Mouse (Mus musculus) MEL (cell line): ENCODE results near the gene Alppl2. TPM values are rescaled to one million over a fixed set of nuclear protein-coding genes. Genes with fewer than 3 reads are reported as not detected.

Experiments used
- DNase-seq: peaks from one replicate; pipeline ENCODE4 v3.0.0; 2011; ENCODE audit warnings: low read depth, low spot score
- H3K27ac ChIP-seq: 2 replicates; pipeline ENCODE4 v1.5.1; 2012; ENCODE audit warnings: low read depth, mild to moderate bottlenecking, control low read depth, low read length, moderate library complexity; ENCODE audit not compliant: control insufficient read depth
- H3K27me3 ChIP-seq, 2 experiments: fragments of 150-350 bp in 1 of 2; sonication (generic) in 1 of 2; 2 replicates each; pipeline ENCODE4 v1.6.1; 2012; ENCODE audit warnings: low read length in 2 of 2, mild to moderate bottlenecking in 2 of 2, improper control_type of control experiment in 1 of 2, moderate library complexity in 1 of 2; ENCODE audit not compliant: insufficient read depth in 2 of 2, control insufficient read depth in 1 of 2
- H3K36me3 ChIP-seq, 2 experiments: 2 replicates each; pipeline ENCODE4 v1.6.1; 2012 to 2014; ENCODE audit warnings: low read length in 2 of 2, improper control_type of control experiment in 1 of 2, inconsistent platforms in 1 of 2, mild to moderate bottlenecking in 1 of 2; ENCODE audit not compliant: insufficient read depth in 2 of 2, control insufficient read depth in 1 of 2
- H3K4me1 ChIP-seq, 2 experiments: fragments of 150-350 bp in 1 of 2; sonication (generic) in 1 of 2; 2 replicates each; pipeline ENCODE4 v1.6.1; 2012; ENCODE audit warnings: low read length in 2 of 2, improper control_type of control experiment in 1 of 2, mild to moderate bottlenecking in 1 of 2; ENCODE audit not compliant: insufficient read depth in 2 of 2, control insufficient read depth in 1 of 2
- H3K4me3 ChIP-seq, 2 experiments: fragments of 150-350 bp in 1 of 2; sonication (generic) in 1 of 2; 2 replicates each; pipeline ENCODE4 v1.5.1; 2012; ENCODE audit warnings: low read depth in 2 of 2, low read length in 2 of 2, mild to moderate bottlenecking in 2 of 2, moderate library complexity in 2 of 2, control low read depth in 1 of 2, improper control_type of control experiment in 1 of 2; ENCODE audit not compliant: control insufficient read depth in 1 of 2, insufficient read depth in 1 of 2
- H3K79me2 ChIP-seq: 2 replicates; pipeline ENCODE4 v1.6.1; 2012; ENCODE audit warnings: mild to moderate bottlenecking, low read length, moderate library complexity; ENCODE audit not compliant: control insufficient read depth, poor library complexity, insufficient read depth
- H3K9ac ChIP-seq: 2 replicates; pipeline ENCODE4 v1.6.1; 2012; ENCODE audit warnings: low read depth, mild to moderate bottlenecking, control low read depth, low read length, moderate library complexity; ENCODE audit not compliant: control insufficient read depth, poor library complexity, severe bottlenecking
- H3K9me3 ChIP-seq: fragments of 150-350 bp; sonication (generic); replicated peaks from 2 replicates; pipeline ENCODE4 v1.6.1; 2012; ENCODE audit warnings: mild to moderate bottlenecking, low read length, improper control_type of control experiment, moderate library complexity; ENCODE audit not compliant: insufficient read depth
- CHD1 ChIP-seq: IDR thresholded peaks from 2 replicates; pipeline ENCODE4 v1.6.1; 2012; ENCODE audit warnings: low read depth, mild to moderate bottlenecking, inconsistent platforms, low read length, improper control_type of control experiment
- CTCF ChIP-seq, 3 experiments: IDR thresholded peaks in 2 of 3; conservative IDR thresholded peaks in 1 of 3; 2 replicates each; pipeline ENCODE4 v1.5.1; 2011 to 2012; ENCODE audit warnings: low read length in 3 of 3, low read depth in 2 of 3, mild to moderate bottlenecking in 2 of 3, improper control_type of control experiment in 1 of 3, inconsistent platforms in 1 of 3, mixed read lengths in 1 of 3, moderate library complexity in 1 of 3; ENCODE audit not compliant: control insufficient read depth in 1 of 3, insufficient read depth in 1 of 3, poor library complexity in 1 of 3, severe bottlenecking in 1 of 3
- ELF1 ChIP-seq: IDR thresholded peaks from 2 replicates; pipeline ENCODE4 v1.6.1; 2014; ENCODE audit warnings: low read depth, mild to moderate bottlenecking, inconsistent platforms, low read length, improper control_type of control experiment, moderate library complexity
- EP300 ChIP-seq, 2 experiments: IDR thresholded peaks; 2 replicates each; pipeline ENCODE4 v1.6.1; 2011; ENCODE audit warnings: improper control_type of control experiment in 2 of 2, low read length in 2 of 2, low read depth in 1 of 2, mild to moderate bottlenecking in 1 of 2
- ETS1 ChIP-seq: IDR thresholded peaks from 2 replicates; pipeline ENCODE4 v1.6.1; 2012; ENCODE audit warnings: low read depth, mild to moderate bottlenecking, inconsistent platforms, low read length, improper control_type of control experiment, moderate library complexity
- GATA1 ChIP-seq: IDR thresholded peaks from 2 replicates; pipeline ENCODE4 v1.6.1; 2011; ENCODE audit warnings: low read depth, low read length, improper control_type of control experiment
- KAT2A ChIP-seq: conservative IDR thresholded peaks from 2 replicates; pipeline ENCODE4 v1.6.1; 2012; ENCODE audit warnings: low read depth, low read length, improper control_type of control experiment, inconsistent platforms
- MAFK ChIP-seq: IDR thresholded peaks from 2 replicates; pipeline ENCODE4 v1.6.1; 2011; ENCODE audit warnings: low read depth, mild to moderate bottlenecking, low read length, improper control_type of control experiment, borderline replicate concordance
- MEF2A ChIP-seq: IDR thresholded peaks from 2 replicates; pipeline ENCODE4 v1.6.1; 2014; ENCODE audit warnings: low read depth, mild to moderate bottlenecking, inconsistent platforms, low read length, improper control_type of control experiment; ENCODE audit not compliant: poor library complexity, insufficient replicate concordance, severe bottlenecking; ENCODE audit errors: extremely low read depth
- MYB ChIP-seq: IDR thresholded peaks from 2 replicates; pipeline ENCODE4 v1.6.1; 2011; ENCODE audit warnings: mild to moderate bottlenecking, low read depth, low read length, improper control_type of control experiment
- MYC ChIP-seq: IDR thresholded peaks from 2 replicates; pipeline ENCODE4 v1.6.1; 2011; ENCODE audit warnings: low read depth, mild to moderate bottlenecking, low read length, improper control_type of control experiment, moderate library complexity
- NRF1 ChIP-seq: IDR thresholded peaks from 2 replicates; pipeline ENCODE4 v1.6.1; 2014; ENCODE audit warnings: low read depth, mild to moderate bottlenecking, inconsistent platforms, low read length, improper control_type of control experiment, moderate library complexity; ENCODE audit not compliant: poor library complexity, insufficient read depth, severe bottlenecking
- POLR2A ChIP-seq, 2 experiments: IDR thresholded peaks; 2 replicates each; pipeline ENCODE4 v1.6.1; 2011 to 2012; ENCODE audit warnings: low read length in 2 of 2, mild to moderate bottlenecking in 2 of 2, control low read depth in 1 of 2, improper control_type of control experiment in 1 of 2, low read depth in 1 of 2, moderate library complexity in 1 of 2; ENCODE audit not compliant: control insufficient read depth in 1 of 2, insufficient read depth in 1 of 2, poor library complexity in 1 of 2
- POLR2AphosphoS2 ChIP-seq: IDR thresholded peaks from 2 replicates; pipeline ENCODE4 v1.6.1; 2011; ENCODE audit warnings: low read length, improper control_type of control experiment
- RAD21 ChIP-seq: IDR thresholded peaks from 2 replicates; pipeline ENCODE4 v1.6.1; 2011; ENCODE audit warnings: mild to moderate bottlenecking, low read depth, low read length, improper control_type of control experiment
- RCOR1 ChIP-seq: IDR thresholded peaks from 2 replicates; pipeline ENCODE4 v1.6.1; 2012; ENCODE audit warnings: low read depth, mild to moderate bottlenecking, inconsistent platforms, low read length, improper control_type of control experiment
- SMC3 ChIP-seq: IDR thresholded peaks from 2 replicates; pipeline ENCODE4 v1.6.1; 2011; ENCODE audit warnings: low read depth, low read length, improper control_type of control experiment
- TBP ChIP-seq: IDR thresholded peaks from 2 replicates; pipeline ENCODE4 v1.8.0; 2011; ENCODE audit warnings: low read depth, low read length, improper control_type of control experiment
- UBTF ChIP-seq: IDR thresholded peaks from 2 replicates; pipeline ENCODE4 v1.6.1; 2012; ENCODE audit warnings: low read depth, mild to moderate bottlenecking, inconsistent platforms, low read length, improper control_type of control experiment, moderate library complexity, borderline replicate concordance; ENCODE audit not compliant: insufficient read depth
- USF1 ChIP-seq: IDR thresholded peaks from 2 replicates; pipeline ENCODE4 v1.6.1; 2014; ENCODE audit warnings: low read depth, mild to moderate bottlenecking, inconsistent platforms, low read length, improper control_type of control experiment, moderate library complexity
- ZKSCAN1 ChIP-seq: IDR thresholded peaks from 2 replicates; pipeline ENCODE4 v1.6.1; 2012; ENCODE audit warnings: low read depth, mild to moderate bottlenecking, inconsistent platforms, low read length, improper control_type of control experiment, moderate library complexity
- ZMIZ1 ChIP-seq: IDR thresholded peaks from 2 replicates; pipeline ENCODE4 v1.6.1; 2012; ENCODE audit warnings: low read depth, mild to moderate bottlenecking, inconsistent platforms, low read length, improper control_type of control experiment, moderate library complexity
- ZNF384 ChIP-seq: IDR thresholded peaks from 2 replicates; pipeline ENCODE4 v1.6.1; 2012; ENCODE audit warnings: low read depth, mild to moderate bottlenecking, inconsistent platforms, low read length, improper control_type of control experiment
- polyA plus RNA-seq, 2 experiments: library from polyadenylated mRNA; stranded (reverse) in 1 of 2; unstranded in 1 of 2; fragments of >175 nt in 1 of 2; fragments of >200 nt in 1 of 2; gene quantifications; 2 replicates each; pipeline versions ENCODE4 v1.2.1 to v1.2.4; 2012; ENCODE audit warnings: low replicate concordance in 2 of 2, low read depth in 1 of 2; ENCODE audit not compliant: insufficient read length in 2 of 2, insufficient read depth in 1 of 2, missing spikeins in 1 of 2
- total RNA-seq: library from RNA; depleted of rRNA; stranded (reverse); fragments of 300-350 nt; gene quantifications from 2 replicates; pipeline ENCODE4 v1.2.3, GENCODE M21; 2012

Alppl2 gene
- total and polyA plus RNA-seq, 3 experiments, result not detected

GRCm38 (mm10) chr1:87086964-87087363, 2.8 kb downstream of the Alppl2 start:
- Histone ChIP-seq H3K9me3 (no peaks in the 10 kb centered on the region), H3K9ac (no peak overlapping the region), H3K27me3 (no peaks in the 10 kb centered on the region), H3K4me3 (no peak overlapping the region), H3K36me3 (no peaks in the 10 kb centered on the region), H3K4me1 (no peaks in the 10 kb centered on the region), H3K79me2 (no peaks in the 10 kb centered on the region), H3K27ac (no peak overlapping the region)
- DNase-seq, result no peak
- no peak for TF ChIP-seq CTCF (IDR thresholded peaks at IDR 0.05 in 2 of 3, conservative IDR thresholded peaks at IDR 0.05 in 1 of 3; ENCODE audit: control insufficient read depth in 1 of 3, insufficient read depth in 1 of 3, low read depth in 2 of 3, low read length in 3 of 3, poor library complexity in 1 of 3, severe bottlenecking in 1 of 3)
- TF ChIP-seq POLR2A (IDR thresholded peaks at IDR 0.05; ENCODE audit: control insufficient read depth in 1 of 2, insufficient read depth in 1 of 2, low read depth in 1 of 2, low read length in 2 of 2, poor library complexity in 1 of 2), result no peak
- TF ChIP-seq MEF2A, result no peak
- TF ChIP-seq GATA1, result no peak
- TF ChIP-seq UBTF, result no peak
- no peak for TF ChIP-seq ETS1
- TF ChIP-seq MYC, result no peak
- TF ChIP-seq RAD21, result no peak
- TF ChIP-seq ELF1, result no peak
- no peak for TF ChIP-seq TBP
- no peak for TF ChIP-seq ZMIZ1
- TF ChIP-seq NRF1, result no peak
- no peak for TF ChIP-seq MYB
- TF ChIP-seq USF1, result no peak
- no peak for TF ChIP-seq SMC3
- no peak for TF ChIP-seq POLR2AphosphoS2
- no peak for TF ChIP-seq KAT2A

- TF ChIP-seq MYB, result no peak
- TF ChIP-seq TBP, result no peak
- TF ChIP-seq RCOR1, result no peak
- TF ChIP-seq MAFK, result no peak
- TF ChIP-seq ZKSCAN1, result no peak
- TF ChIP-seq CTCF (IDR thresholded peaks at IDR 0.05 in 2 of 3, conservative IDR thresholded peaks at IDR 0.05 in 1 of 3; ENCODE audit: control insufficient read depth in 1 of 3, insufficient read depth in 1 of 3, low read depth in 2 of 3, low read length in 3 of 3, poor library complexity in 1 of 3, severe bottlenecking in 1 of 3), result no peak
- TF ChIP-seq GATA1, result no peak
- no peak for TF ChIP-seq EP300 (IDR thresholded peaks at IDR 0.05; ENCODE audit: low read depth in 1 of 2, low read length in 2 of 2)
- TF ChIP-seq CHD1, result no peak
- no peak for TF ChIP-seq ZNF384
- H3K27ac ChIP-seq, result no peak overlapping the region
- H3K4me1 ChIP-seq, result no peaks in the 10 kb centered on the region
- H3K36me3 ChIP-seq, result no peaks in the 10 kb centered on the region
- H3K9ac ChIP-seq, result no peak overlapping the region
- H3K4me3 ChIP-seq, result no peak overlapping the region
- H3K79me2 ChIP-seq, result no peaks in the 10 kb centered on the region
- no peak for DNase-seq
- no peaks in the 10 kb centered on the region for H3K9me3 ChIP-seq
- no peaks in the 10 kb centered on the region for H3K27me3 ChIP-seq
Observed at GRCm38 (mm10) chr1:87086196-87086595, 3.5 kb downstream of the Alppl2 start.
